Mouse (Mus musculus) gastrocnemius, adult 2 months (tissue): Measurements from ENCODE around the gene Mdp1. TPM values are rescaled to one million over a fixed set of nuclear protein-coding genes. Genes with fewer than 3 reads are reported as not detected.

Source experiments
- DNase-seq: peaks from one replicate; pipeline ENCODE4 v3.0.0; 2022
- H3K27ac ChIP-seq: fragments of 200-600 bp; 2 replicates; pipeline ENCODE4 v1.8.1; 2022; ENCODE audit warnings: mild to moderate bottlenecking
- H3K4me3 ChIP-seq: fragments of 200-600 bp; 2 replicates; pipeline ENCODE4 v1.8.1; 2022; ENCODE audit warnings: mild to moderate bottlenecking, moderate library complexity
- CTCF ChIP-seq: fragments of 200-600 bp; IDR thresholded peaks from 2 replicates; pipeline ENCODE4 v1.8.1; 2022; ENCODE audit warnings: antibody characterized with exemption, mild to moderate bottlenecking, moderate library complexity
- intact Hi-C: fragments of 180-260 bp; cut with DNase I; formaldehyde crosslinking; loops from one replicate; pipeline ENCODE4 v1.15.1; 2025
- total RNA-seq, 2 experiments: library from RNA; stranded (reverse); gene quantifications; 2 replicates each; pipeline ENCODE4 v1.2.3; 2021

The Mdp1 gene
- total RNA-seq, 2 experiments from 2014 or later: 17.4 to 23.8 TPM

- no peak for TF ChIP-seq CTCF
- intact Hi-C loops: loop anchor here (1.0 kb wide), 1 partner anchor 81 kb away; the partner anchor contains the start of genes Psme2 and Rnf31
- Histone ChIP-seq H3K4me3 (peak within 1 kb of the TSS; percentile 99), H3K27ac (peak within 1 kb of the TSS; percentile 97)
- DNase-seq: peak; percentile 90
Observed at GRCm38 (mm10) chr14:55671833-55672740, 11.8 kb upstream of the Mdp1 start, which contains the start of the genes Gmpr2 and Nedd8. Gmpr2 (plus strand) TSS chr14:55671941. Nedd8 (minus strand) TSS chr14:55672124.

- DNase-seq: no peak
- Histone ChIP-seq H3K27ac (peak overlapping the region; percentile 97), H3K4me3 (peak overlapping the region; percentile 99)
- intact Hi-C loops: loop anchor here (1.0 kb wide), 1 partner anchor 80 kb away; the partner anchor contains the start of genes Psme2 and Rnf31
- TF ChIP-seq CTCF: no peak
Observed at GRCm38 (mm10) chr14:55671486-55671832, 11.2 kb upstream of the Mdp1 start.

GRCm38 (mm10) chr14:55660636-55661035, 328 bp upstream of the Mdp1 start:
- intact Hi-C loops: no loop called here
- Histone ChIP-seq H3K4me3 (peak overlapping the region; percentile 77), H3K27ac (peak overlapping the region; percentile 83)
- TF ChIP-seq CTCF: no peak
- DNase-seq: no peak

- H3K4me3 ChIP-seq: no peak overlapping the region
- no peak for TF ChIP-seq CTCF
- intact Hi-C loops: no loop called here
- DNase-seq: no peak
- no peak overlapping the region; the same call in 1 of the 2 replicates for H3K27ac ChIP-seq
Observed at GRCm38 (mm10) chr14:55658011-55658410, 2.3 kb downstream of the Mdp1 start.

GRCm38 (mm10) chr14:55656935-55657334, 3.4 kb downstream of the Mdp1 start:
- TF ChIP-seq CTCF: no peak
- Histone ChIP-seq H3K27ac (peak overlapping the region; percentile 43; the same call in 1 of the 2 replicates), H3K4me3 (no peak overlapping the region)
- intact Hi-C loops: no loop called here
- DNase-seq: no peak

- Histone ChIP-seq H3K4me3 (no peak overlapping the region), H3K27ac (no peak overlapping the region)
- no peak for DNase-seq
- intact Hi-C loops: no loop called here
- no peak for TF ChIP-seq CTCF
Observed at GRCm38 (mm10) chr14:55651528-55651927, 8.8 kb downstream of the Mdp1 start.

GRCm38 (mm10) chr14:55649884-55650283, 10.4 kb downstream of the Mdp1 start, which contains the start of gene Tssk4:
Tssk4 (plus strand) TSS chr14:55650184.
- DNase-seq: no peak
- H3K27ac ChIP-seq: no peak within 1 kb of the TSS
- no peak for TF ChIP-seq CTCF
- intact Hi-C loops: no loop called here
- H3K4me3 ChIP-seq: no peak within 1 kb of the TSS

GRCm38 (mm10) chr14:55644261-55644888, 15.9 kb downstream of the Mdp1 start:
- no peak for TF ChIP-seq CTCF
- intact Hi-C loops: no loop called here
- Histone ChIP-seq H3K4me3 (peak overlapping the region; percentile 94), H3K27ac (peak overlapping the region; percentile 100)
- no peak for DNase-seq

- intact Hi-C loops: no loop called here
- H3K27ac ChIP-seq: peak within 1 kb of the TSS; percentile 100
- H3K4me3 ChIP-seq: peak within 1 kb of the TSS; percentile 94
- TF ChIP-seq CTCF: no peak; the same call in 1 of the 2 replicates
- peak; percentile 90 for DNase-seq
Observed at GRCm38 (mm10) chr14:55643060-55643907, 17.0 kb downstream of the Mdp1 start, which contains the start of gene Tm9sf1. Tm9sf1 (minus strand) TSS chr14:55643806.

- TF ChIP-seq CTCF: no peak
- peak overlapping the region; percentile 94 for H3K4me3 ChIP-seq
- intact Hi-C loops: no loop called here
- peak overlapping the region; percentile 100 for H3K27ac ChIP-seq
- no peak for DNase-seq
Observed at GRCm38 (mm10) chr14:55642679-55643059, 17.6 kb downstream of the Mdp1 start.

GRCm38 (mm10) chr14:55641291-55641690, 19.0 kb downstream of the Mdp1 start:
- intact Hi-C loops: no loop called here
- DNase-seq: no peak
- Histone ChIP-seq H3K4me3 (no peak overlapping the region), H3K27ac (no peak overlapping the region)
- no peak for TF ChIP-seq CTCF

- Histone ChIP-seq H3K27ac (no peak overlapping the region), H3K4me3 (no peak overlapping the region)
- TF ChIP-seq CTCF: no peak
- DNase-seq: no peak
- intact Hi-C loops: no loop called here
Observed at GRCm38 (mm10) chr14:55640816-55641215, 19.5 kb downstream of the Mdp1 start.
